Mouse (Mus musculus) T-helper 1 cell (primary cell): ENCODE data around the gene Nup98.

Source experiments
- in situ Hi-C: fragments of 300-600 bp; cut with MboI, MseI; formaldehyde crosslinking; loops from one replicate; pipeline ENCODE4 v1.15.1; 2025; ENCODE audit warnings: high pct_unique_total_duplicates

Nup98 gene

DNA sequence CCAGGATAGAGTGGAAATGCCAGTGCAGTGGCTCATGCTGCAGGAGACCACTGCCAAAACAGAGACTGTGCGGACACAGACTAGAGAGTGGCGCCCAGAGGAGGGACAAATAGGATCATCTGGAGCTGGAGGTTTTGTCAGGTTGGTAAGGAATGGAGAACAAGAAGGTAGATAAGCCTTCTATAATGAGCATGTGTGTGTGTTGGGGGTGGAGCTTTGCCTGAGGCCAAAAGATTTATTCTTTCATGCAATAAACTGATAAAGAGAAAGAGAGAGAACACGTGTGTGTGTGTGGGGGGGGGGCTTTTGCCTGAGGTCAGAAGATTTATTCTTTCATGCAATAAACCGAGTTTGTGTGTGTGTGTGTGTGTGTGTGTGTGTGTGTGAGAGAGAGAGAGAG lies 23.1 kb upstream of the Nup98 start:
- in situ Hi-C loops, result no loop called here

DNA sequence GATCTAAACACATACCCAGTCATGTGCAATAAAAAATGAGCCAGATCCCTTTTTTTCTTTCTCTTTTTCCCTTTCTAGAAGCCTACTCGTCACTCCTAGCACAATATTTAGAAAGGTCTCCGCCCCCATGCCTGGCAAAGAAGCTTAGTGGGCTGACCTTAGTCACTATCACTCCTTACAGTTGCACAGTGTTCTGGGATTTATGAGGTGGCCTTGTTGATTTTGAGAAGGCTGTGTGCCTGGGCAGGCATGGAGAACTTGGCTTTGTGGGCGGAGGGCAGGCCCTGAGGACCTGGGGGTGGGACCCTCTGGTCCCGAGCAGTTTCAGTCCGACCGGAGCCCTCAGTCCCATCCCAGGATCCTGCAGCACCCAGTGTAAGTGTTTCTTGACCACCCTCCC lies 19.8 kb upstream of the Nup98 start:
- in situ Hi-C loops, result no loop called here

DNA sequence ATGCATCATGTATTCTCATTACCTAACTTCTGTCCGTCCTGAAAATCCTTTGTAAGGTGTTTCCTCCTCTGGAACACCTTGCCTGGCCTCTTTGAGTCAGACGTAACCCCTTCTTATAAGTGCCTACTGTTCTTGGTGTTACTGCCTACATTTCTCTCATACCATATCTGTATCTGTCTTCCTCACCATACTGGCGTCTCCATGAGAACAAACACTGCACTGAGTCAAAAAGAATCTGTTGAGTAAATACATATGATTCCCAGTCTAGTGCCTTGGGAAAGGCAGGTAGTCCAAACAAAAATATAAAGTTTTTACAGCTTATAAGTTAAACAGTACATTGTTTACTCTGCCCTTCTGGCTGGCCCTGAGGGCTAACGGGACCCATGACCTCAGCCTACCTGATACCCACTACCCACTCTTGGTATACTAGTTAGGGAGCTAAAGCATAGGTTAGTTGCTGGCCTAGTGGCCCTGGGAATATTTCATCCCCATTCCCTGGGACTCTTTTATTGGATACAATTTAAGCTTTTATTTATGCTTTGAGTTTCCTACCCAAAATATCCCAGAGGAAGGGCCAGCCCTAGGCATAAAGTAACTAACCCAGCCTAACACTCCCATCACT lies 18.2 kb upstream of the Nup98 start:
- in situ Hi-C loops, result no loop called here

DNA sequence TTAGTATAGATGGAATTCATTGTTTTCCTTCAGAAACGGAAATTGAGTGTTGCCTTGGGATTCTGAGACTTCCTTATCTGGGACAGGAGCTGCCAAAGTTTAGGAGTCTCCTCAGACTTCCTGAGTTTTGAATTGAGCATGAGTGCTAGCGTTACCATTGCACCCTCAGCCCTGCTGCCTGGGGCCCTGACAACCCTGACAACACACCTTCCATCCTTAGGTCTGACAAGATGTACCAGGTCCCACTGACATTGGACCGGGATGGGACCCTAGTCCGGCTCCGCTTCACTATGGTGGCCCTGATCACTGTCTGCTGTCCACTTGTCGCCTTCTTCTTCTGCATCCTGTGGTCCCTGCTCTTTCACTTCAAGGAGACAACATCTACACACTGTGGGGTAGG lies 16.1 kb upstream of the Nup98 start:
- in situ Hi-C loops, result no loop called here

DNA sequence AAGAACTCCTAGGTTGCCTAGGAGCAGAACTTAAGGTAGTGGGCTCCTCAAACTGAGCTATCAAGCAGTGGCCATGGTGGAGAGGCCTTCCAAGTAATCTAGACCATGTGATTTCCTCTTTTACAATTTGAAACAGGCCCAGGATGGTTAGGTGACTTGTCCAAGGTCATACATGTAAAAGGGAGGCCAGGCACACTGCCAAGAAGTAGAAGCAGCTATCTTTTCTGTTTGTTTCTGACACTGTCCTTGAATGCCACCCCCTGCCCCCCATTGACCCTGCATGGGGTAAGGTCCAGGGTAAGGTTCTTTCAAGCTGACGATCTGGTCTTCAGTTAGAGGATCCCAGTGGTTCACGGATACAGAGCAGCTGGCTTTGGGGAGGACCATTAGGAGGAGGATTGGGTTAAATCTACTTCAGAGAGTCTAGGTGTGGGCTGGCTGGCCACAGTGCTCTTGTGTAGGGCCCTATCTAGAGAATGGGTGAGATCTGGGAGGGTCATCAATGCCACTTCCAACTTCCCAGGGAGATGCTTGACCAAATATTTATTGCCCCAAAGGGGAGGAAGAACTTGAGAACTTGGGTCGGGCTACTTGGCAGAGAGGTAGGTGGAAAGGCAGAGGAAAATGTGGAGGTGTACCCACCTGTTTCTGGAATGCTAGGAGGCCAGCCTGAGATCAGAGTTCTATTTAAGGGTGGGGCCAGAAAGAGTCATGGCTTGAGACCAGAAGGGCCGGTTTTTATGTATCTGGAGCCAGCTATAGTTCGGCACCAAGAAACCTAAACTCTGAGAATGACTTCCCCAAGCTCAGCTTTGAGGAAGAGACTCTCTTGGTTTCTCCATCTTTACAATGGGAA lies 14.1 kb upstream of the Nup98 start:
- in situ Hi-C loops, result no loop called here

DNA sequence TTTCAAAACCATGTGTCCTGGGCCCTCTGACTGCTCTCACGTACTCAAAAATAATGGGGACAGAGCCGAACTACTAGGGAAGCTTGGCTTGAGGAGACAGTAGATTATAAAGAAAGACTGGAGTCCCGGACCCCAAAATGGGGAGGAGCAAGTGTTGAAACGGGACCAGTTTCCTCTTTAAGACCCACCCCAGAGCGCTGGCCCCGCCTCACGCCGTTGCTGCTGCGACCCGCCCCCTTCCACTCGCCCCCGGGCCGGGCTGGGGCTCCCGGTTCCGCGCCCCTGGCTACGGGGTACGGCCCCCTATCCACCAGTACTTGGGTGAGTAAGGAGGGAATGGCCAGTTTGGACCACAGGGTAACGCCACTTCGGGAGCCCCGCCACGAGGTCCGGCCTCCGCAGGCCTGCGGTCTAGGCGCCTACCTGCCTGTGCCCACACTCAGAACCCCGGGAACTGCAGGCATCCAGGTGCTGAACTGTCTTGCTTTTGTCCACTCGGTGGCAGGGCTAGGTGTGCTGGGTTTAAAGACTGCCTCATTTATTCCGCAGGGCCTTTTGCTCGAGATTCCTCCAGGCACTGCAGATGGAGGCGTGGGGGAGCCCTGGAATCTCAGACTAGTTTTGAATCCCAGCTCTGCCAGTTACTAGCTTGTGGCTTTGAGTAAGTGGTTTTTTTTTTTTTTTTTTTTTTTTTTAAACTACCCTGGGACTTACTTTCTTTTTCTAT lies 13.0 kb upstream of the Nup98 start:
- in situ Hi-C loops, result no loop called here

DNA sequence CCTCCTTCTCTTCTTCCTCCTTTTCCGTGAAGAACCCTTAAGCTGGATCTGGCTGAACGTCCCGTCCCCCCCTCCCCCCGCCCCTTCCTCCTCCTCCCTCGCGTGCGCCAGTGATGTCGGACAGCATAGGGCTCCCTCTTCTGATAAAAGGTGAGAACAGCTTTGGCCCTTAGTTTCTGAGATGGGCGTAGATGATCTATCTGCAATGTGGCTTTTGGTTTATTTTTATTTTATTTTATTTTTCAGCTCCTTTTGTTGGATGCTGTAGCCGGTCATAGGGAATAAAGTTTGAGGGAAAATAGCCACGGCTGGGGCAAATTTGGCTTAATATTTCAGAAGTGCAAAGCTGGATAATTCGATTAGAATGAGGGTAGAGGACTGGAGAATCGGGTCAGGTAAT lies 12.4 kb upstream of the Nup98 start:
- in situ Hi-C loops, result no loop called here

DNA sequence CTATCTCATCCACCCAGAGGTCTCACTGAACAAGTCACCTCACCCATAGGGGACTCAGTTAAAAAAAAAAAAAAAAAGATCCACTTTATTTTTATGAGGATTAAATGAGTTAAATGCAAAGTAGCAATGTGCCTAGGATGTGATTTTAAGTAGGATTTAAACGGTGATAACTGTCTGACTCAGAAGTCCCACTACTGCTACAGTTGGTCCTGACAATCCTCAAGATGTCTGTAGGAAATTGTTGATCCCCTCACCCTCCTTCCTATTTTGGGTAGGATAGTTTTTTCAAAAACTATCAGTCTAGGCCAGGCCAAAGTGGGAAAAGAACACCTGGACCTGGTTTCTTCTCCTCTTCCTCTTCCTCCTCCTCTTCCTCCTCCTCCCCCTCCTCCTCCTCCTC lies 11.9 kb upstream of the Nup98 start:
- in situ Hi-C loops, result no loop called here

DNA sequence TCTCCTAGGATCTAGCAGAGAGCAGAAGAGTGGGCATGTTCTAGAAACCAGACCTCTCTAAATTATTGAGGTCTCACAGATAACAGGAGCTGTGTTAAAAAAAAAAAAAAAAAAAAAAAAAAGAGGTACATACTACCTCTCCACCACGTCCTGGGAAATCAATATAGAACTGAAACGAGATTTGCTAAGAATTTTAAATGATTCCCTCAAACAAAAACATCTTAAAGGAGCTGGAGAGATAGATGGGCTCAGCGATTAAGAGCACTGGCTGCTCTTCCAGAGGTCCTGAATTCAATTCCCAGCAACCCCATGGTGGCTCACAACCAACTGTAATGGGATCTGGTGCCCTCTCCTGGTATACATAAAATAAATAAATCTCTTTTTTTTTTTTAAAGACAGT lies 1.1 kb upstream of the Nup98 start:
- in situ Hi-C loops, result no loop called here

DNA sequence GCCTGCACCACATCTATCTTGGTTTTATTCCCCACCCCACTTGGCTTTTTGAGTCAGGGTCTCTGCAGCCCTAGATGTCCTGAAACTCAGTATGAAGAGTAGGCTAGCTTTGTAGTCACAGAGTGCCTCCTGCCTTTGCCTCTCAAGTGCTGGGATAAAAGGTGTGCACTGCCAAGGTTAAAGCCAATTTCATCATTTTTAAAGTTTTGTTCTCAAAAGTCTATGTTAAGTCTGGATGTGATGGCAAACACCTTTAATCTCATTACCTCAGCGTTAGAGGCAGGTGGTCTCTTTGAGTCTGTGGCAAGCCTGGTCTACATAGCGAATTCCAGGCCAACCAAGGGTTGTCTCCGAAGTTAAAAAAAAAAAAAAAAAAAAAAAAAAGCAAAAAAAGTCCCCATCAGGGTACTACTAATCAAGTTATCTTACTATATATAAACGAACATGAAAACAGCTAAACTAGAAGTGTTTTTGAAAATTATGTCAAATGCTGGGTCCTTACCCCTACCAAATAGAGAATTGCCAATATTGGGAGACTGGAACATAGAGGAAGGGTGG lies 1.1 kb downstream of the Nup98 start:
- in situ Hi-C loops, result no loop called here

DNA sequence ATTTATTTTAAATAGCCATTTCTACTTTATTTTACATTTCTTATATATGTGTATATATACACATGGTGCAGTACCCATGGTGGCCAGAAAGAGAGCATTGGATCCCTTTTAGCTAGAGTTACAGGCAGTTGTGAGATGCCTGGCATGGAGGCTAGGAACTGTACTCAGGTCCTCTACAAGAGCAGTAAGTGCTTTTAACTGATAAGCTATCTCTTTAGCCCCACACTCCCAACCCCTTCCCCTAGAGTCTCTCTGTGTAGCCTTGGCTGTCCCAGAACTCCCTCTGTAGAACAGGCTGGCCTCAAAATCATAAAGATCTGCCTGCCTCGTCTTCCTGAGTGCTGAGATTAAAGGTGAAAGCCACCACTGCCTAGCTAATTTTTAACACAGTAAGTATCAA lies 4.3 kb downstream of the Nup98 start:
- in situ Hi-C loops, result no loop called here

DNA sequence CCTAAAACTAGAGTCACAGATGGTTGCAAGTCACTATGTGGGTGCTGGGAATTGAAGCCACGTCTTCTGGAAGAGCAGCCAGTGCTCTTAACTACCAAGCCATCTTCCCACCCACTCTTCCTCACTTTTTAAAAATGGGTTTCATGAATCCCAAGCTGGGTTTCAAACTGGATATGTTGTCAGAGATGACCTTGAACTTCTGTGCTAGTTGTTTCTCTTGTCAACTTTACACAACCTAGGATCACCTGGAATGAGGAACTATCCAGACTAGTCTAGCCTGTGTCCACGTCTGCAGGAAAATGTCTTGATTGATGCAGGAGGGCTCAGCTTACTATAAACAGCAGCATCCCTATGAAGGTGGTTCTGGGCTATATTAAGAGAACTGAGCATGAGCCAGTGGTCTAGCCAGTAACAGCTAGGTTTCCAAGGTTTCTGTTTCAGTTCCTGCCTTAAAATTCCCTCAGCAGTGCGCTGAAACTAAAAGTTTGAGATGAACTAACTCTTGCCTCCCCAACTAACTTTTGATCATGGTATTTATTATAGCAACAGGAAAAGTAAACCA lies 5.6 kb downstream of the Nup98 start:
- in situ Hi-C loops, result no loop called here

DNA sequence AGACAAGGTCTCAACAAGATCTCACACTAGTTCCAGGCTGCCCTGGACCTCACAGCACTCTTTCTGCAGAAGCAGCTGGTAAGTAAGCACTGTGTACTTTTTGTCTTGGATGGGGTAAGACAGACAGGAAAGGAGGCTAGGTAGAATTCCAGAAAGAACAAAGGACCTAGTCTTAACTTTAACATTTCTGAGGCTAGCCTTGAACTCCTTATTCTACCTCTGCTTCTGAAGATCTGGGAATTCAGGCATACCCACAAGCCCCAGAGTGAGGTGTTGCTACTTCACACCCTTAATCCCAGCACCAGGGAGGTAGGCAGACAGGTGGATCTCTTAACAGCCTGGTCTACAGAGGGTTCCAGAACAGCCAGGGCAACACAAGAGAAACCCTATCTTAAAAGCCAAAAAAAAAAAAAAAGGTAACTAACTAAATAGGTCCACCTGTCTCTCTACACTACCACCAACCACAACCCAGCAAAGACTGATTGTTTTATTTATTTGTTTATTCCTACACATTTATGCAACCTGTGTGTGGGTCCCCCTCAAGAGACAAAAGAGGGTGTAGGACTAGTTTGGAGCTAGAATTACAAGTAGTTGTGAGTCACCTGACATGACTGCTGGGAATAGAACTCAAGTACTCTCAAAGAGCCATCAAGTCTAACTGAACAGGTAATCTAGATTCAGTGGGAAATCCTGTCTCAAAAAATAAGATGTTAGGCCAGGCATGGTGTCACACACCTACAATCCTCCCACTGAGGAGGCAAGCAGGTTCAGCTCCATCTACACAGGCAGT lies 8.8 kb downstream of the Nup98 start:
- in situ Hi-C loops, result no loop called here

DNA sequence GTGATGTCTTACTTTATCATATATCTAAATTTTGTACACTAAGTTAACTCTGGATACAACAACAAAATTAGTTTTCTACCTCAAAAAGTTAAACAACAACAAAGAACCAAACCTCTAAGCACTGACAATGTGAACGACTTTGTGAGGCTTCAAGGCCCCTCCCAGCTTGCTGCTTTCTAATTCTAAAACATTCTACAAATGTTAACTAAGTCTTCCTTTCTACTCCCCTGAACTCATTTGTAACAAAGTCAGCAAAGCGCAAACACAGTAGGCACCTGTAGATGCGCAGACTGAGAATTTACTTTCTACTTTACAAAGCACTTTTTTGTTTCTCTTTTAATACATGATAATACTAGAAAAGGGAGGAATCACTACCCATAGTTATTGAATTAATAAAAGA lies 9.4 kb downstream of the Nup98 start:
- in situ Hi-C loops, result no loop called here

DNA sequence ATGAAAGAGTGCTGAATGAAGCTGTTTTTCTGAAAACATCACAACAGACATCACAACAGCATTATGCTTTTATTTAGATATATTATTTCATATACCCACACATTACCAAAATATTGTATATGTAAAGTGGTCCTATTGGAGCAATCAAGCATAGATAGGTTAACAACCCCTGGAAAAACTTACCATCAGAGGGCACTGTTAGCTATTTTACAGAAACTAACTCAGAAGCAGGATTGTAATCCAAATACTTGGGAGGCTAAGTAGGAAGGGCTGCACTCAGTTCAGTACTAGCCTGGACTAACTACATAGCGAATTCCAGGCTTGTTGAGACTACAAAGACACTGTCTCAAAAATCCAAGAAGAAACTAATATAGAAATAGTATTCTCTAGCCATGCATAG lies 17.6 kb downstream of the Nup98 start:
- in situ Hi-C loops, result no loop called here

DNA sequence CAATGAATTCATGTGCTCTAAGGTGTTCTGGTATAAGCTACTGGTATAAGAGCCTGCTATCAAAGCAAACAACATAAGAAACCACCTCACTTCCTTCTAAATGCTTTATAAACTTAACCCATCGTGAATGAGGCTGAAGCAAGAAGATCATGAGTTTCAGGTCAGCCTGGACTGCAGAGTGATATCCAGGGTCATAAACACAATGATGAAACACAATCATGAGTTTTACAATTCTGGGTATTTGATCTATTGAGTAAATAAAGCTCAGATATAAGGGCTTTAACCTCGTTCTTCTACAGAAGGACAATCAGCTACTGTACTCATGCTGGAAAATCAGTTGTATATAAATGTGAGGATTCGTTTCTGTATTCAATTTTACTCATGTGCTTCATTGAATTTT lies 26.1 kb downstream of the Nup98 start:
- in situ Hi-C loops, result loop anchor here (10.0 kb wide), 1 partner anchor 49 kb away; no protein-coding TSS in a partner anchor

DNA sequence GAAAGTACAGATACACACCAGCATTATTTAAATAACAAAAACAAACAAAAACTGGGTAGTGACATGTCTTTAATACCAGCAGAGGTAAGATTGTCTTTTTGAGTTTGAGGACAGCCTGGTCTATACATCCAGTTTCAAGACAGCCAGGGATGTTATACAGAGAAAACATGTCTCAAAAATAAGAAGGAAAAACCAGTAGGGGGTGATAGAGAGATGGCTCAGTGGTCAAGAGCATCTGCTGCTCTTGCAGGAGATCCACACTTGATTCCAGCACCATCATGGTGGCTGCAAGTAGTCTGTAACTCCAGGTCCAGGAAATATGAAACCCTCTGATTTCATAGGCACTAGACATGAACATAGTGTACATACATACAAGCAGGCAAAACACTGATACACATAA lies 39.7 kb downstream of the Nup98 start:
- in situ Hi-C loops, result no loop called here

DNA sequence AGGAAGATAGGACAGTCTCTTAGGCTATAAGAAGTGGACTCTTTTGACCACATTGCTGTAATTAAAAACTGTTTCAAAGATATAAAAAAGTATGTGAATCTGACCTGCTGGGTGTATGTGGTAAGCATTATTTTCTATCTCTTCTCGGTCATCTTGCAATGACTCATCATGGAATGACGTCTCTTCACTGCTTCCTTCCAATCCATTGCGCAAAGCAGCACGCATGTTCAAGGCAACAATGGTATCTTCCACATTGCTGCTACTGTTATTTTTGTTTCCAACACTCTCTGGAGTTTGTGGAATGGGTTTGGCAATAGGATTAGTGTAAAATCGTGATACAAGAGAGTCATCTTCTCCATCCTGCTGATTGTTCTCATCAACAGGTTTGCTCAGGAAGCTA lies 56.3 kb downstream of the Nup98 start:
- in situ Hi-C loops, result no loop called here

DNA sequence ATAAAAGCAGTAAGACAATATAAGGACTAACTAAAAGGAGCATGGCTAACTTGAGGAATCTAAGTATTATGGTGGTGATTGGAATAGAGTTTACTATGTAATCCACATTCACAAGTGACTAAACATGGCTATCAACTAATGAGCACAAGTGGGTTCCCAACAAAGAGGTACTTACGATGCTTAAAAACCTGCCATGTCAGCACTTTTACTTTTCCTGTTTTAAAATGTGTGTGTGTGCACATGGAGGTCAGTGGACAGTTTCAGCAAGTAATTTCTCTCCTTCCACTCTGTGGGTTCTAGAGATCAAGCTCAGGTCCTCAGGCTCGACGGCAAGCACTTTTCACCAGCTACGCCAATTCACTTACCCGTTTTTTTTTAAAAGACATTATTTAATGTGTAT lies 72.1 kb downstream of the Nup98 start:
- in situ Hi-C loops, result loop anchor here (10.0 kb wide), 1 partner anchor 47 kb away; no protein-coding TSS in a partner anchor

DNA sequence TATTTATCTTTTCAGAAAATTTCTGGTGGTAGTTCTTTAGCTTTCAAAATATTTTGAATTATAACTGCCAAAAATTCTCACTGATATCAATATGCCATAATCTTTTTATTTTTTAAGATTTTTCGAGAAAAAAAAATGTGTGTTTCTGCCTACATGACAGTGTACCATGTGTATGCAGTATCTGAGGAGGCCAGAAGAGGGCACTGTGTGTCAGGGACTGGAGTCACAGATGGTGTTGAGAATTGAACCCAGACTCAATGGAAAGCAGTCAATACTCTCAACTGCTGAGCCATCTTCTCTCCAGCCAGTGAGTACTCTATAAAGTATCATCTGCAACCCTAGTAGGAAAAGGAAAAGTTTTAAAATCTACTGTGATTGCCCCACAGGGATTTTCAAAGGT lies 72.5 kb downstream of the Nup98 start:
- in situ Hi-C loops, result loop anchor here (10.0 kb wide), 1 partner anchor 47 kb away; no protein-coding TSS in a partner anchor

DNA sequence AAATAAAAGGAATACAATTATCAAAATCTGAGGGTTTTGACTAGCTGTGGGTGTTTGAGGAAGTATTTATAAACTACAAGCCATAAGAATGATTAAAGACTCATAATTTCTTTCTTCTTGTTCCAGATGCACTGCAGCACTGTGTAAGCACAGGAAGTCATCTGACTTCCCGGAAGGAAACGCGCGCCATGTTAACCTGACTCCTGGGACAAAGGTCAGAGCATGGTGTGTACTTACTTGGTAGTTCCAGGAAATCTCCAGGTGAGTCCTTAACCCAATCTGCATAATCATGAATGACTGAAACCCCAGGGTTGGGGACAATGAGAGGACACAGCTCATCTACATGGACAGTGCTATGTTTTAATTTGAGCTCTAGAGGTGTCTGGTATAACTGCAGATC lies 77.6 kb downstream of the Nup98 start:
- in situ Hi-C loops, result loop anchor here (10.0 kb wide), 1 partner anchor 52 kb away; no protein-coding TSS in a partner anchor
